Mouse (Mus musculus) limb, embryonic 14.5 days (tissue): ENCODE data around the gene Slit1. TPM values are rescaled to one million over a fixed set of nuclear protein-coding genes. Genes with fewer than 3 reads are reported as not detected.
A peak's percentile ranks its signal among the peaks of the same experiment; 100 is the strongest.

Source experiments
- ATAC-seq: fragments of 200-750 bp; cut with Nextera tagmentation; 2 replicates; pipeline ENCODE4 v1.8.0; 2017; ENCODE audit warnings: low read depth, moderate number of reproducible peaks, moderate TSS enrichment; ENCODE audit not compliant: low FRiP score
- DNase-seq: peaks from one replicate; pipeline ENCODE4 v3.0.0-alpha.2; 2015; ENCODE audit warnings: low spot score
- H3K27ac ChIP-seq: fragments of 300-500 bp; sonication (generic); replicated peaks from 2 replicates; pipeline ENCODE4 v1.5.1; 2014; ENCODE audit warnings: low read depth, mild to moderate bottlenecking, low read length, moderate library complexity, mixed read lengths
- H3K27me3 ChIP-seq: fragments of 300-500 bp; sonication (generic); 2 replicates; pipeline ENCODE4 v1.6.1; 2014; ENCODE audit warnings: low read length, mixed read lengths; ENCODE audit not compliant: control insufficient read depth, insufficient read depth
- H3K36me3 ChIP-seq: fragments of 300-500 bp; sonication (generic); 2 replicates; pipeline ENCODE4 v1.6.1; 2014; ENCODE audit warnings: mild to moderate bottlenecking, low read length, moderate library complexity, mixed read lengths; ENCODE audit not compliant: control insufficient read depth, insufficient read depth
- H3K4me1 ChIP-seq: fragments of 300-500 bp; sonication (generic); 2 replicates; pipeline ENCODE4 v1.6.1; 2014; ENCODE audit warnings: antibody characterized with exemption, low read length, mixed read lengths; ENCODE audit not compliant: control insufficient read depth, insufficient read depth
- H3K4me2 ChIP-seq: fragments of 300-500 bp; sonication (generic); replicated peaks from 2 replicates; pipeline ENCODE4 v1.6.1; 2014; ENCODE audit warnings: low read depth, mild to moderate bottlenecking, low read length, moderate library complexity; ENCODE audit not compliant: severe bottlenecking
- H3K4me3 ChIP-seq: fragments of 300-500 bp; sonication (generic); replicated peaks from 2 replicates; pipeline ENCODE4 v1.5.1; 2014; ENCODE audit warnings: low read length
- H3K9ac ChIP-seq: fragments of 300-500 bp; sonication (generic); 2 replicates; pipeline ENCODE4 v1.6.1; 2014; ENCODE audit warnings: mild to moderate bottlenecking, low read depth, low read length, moderate library complexity; ENCODE audit not compliant: severe bottlenecking
- H3K9me3 ChIP-seq: fragments of 300-500 bp; sonication (generic); 2 replicates; pipeline ENCODE4 v1.6.1; 2016; ENCODE audit warnings: low read length; ENCODE audit not compliant: control insufficient read depth
- POLR2A ChIP-seq: fragments of 200-500 bp; IDR thresholded peaks from 2 replicates; pipeline ENCODE4 v1.8.0; 2012; ENCODE audit warnings: inconsistent platforms, mild to moderate bottlenecking, moderate library complexity, borderline replicate concordance; ENCODE audit not compliant: insufficient read depth, insufficient read length; ENCODE audit errors: extremely low read depth
- WGBS: fragments of 180-500 bp; shearing (Covaris S2); extraction: QIAGEN DNeasy Blood & Tissue Kit; methylation state at CpG from one replicate; pipeline ENCODE4 v1.1.7; 2014; 5-methylcytosine and 5-hydroxymethylcytosine counted together
- polyA plus RNA-seq, 2 experiments: library from polyadenylated mRNA; depleted of rRNA in 1 of 2; stranded (reverse) in 1 of 2; unstranded in 1 of 2; fragments of >200 nt; fragmentation: Nextera tagmentation in 1 of 2; extraction: Ambion mirVana in 1 of 2; gene quantifications; 2 replicates each; pipeline versions ENCODE4 v1.2.1 to v1.2.3; 2012 to 2014

Gene Slit1
- polyA plus RNA-seq, 2 experiments, result 0.50 to 0.68 TPM

DNA sequence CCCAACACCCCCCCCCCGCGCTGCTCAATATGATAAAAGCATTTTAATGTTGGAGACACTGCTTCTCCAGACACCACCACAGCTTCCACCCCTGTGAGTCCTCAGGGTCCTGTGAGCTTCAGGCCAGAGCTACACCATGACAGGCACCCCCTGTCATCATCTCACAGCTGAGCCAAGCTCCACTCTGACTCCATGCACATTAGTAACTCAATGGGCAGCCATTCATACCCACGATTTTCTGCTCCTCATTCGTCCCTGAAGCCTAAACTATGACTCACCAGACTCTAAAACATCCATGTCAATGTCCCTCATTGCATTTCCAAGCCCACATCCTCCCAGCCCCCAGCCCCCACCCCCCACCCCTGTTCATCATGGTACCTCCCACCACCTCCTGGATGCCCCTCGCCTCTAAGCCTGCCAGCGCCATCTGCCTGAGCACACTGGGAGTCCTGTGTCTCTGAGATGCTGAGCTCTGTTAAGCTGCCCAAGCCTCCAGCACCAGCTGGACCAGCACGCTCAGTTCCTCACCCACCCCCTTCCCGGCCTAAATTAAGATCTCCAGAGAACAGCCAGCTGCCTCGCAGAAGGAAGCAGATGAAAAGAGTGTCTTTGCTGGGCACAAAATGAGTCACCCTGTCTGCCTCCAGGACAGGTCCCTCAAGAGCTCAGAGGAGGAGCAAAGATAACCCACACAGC, 46.2 kb downstream of the Slit1 start:
- Histone ChIP-seq H3K4me2 (no peak overlapping the region), H3K4me3 (no peak overlapping the region), H3K9me3 (no peaks in the 10 kb centered on the region), H3K9ac (no peak overlapping the region), H3K36me3 (no peaks in the 10 kb centered on the region), H3K4me1 (no peaks in the 10 kb centered on the region), H3K27ac (no peak overlapping the region), H3K27me3 (no peaks in the 10 kb centered on the region)
- ATAC-seq (peak; percentile 65; the same call in 1 of the 2 replicates), DNase-seq (no peak)
- TF ChIP-seq POLR2A, result no peak
- 42% methylated on average over 9 of the region's 9 CpGs for WGBS

DNA sequence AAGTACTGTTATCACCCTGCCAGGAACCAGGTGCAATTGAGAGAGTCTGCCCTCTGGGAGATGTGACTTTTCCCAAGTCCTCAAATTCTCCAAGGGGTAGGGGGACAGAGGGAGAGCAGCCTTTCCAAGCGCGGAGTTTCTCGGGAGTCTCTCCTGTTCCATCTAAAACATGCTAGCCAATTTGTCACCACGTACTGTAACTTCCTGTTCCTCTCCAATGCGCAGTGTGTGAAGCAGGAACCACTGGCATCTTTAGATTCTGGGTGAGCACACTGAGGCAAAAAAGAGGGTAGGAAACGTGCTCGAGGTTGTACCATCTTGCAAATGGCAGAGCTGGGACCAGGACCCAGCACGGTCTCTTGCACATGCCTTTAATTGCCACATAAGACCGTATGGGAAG, 47.0 kb downstream of the Slit1 start:
- ATAC-seq (no peak), DNase-seq (no peak)
- no peak for TF ChIP-seq POLR2A
- Histone ChIP-seq H3K27me3 (no peaks in the 10 kb centered on the region), H3K4me3 (no peak overlapping the region), H3K9ac (no peak overlapping the region), H3K4me1 (no peaks in the 10 kb centered on the region), H3K9me3 (no peaks in the 10 kb centered on the region), H3K36me3 (no peaks in the 10 kb centered on the region), H3K4me2 (no peak overlapping the region), H3K27ac (no peak overlapping the region)
- WGBS, result 71% methylated on average over 9 of the region's 9 CpGs

DNA sequence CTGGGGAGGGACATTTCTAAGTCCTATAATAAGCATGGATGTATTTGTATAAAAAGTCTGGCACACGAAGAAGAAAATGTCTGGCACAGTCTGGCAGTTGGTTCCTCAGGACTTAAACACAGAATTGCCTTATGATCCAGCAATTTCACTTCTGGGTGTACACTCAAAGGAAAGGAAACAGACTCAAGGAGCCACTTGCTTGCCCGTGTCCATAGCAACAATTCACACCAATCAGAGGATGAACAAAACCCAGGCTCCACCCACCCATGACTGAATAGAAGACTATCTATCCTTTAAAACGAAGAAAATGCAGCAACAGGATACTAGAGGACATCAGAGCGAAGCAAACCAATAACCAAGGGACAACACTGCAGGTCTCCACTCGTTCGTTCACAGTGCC, 48.4 kb downstream of the Slit1 start:
- no peak overlapping the region for H3K9ac ChIP-seq
- H3K4me1 ChIP-seq, result no peaks in the 10 kb centered on the region
- no peak for DNase-seq
- H3K27me3 ChIP-seq, result no peaks in the 10 kb centered on the region
- no peak for ATAC-seq
- H3K4me3 ChIP-seq, result no peak overlapping the region
- H3K4me2 ChIP-seq, result no peak overlapping the region
- no peaks in the 10 kb centered on the region for H3K9me3 ChIP-seq
- no peaks in the 10 kb centered on the region for H3K36me3 ChIP-seq
- no peak for TF ChIP-seq POLR2A
- no peak overlapping the region for H3K27ac ChIP-seq
- 66% methylated on average over 6 of the region's 6 CpGs for WGBS

DNA sequence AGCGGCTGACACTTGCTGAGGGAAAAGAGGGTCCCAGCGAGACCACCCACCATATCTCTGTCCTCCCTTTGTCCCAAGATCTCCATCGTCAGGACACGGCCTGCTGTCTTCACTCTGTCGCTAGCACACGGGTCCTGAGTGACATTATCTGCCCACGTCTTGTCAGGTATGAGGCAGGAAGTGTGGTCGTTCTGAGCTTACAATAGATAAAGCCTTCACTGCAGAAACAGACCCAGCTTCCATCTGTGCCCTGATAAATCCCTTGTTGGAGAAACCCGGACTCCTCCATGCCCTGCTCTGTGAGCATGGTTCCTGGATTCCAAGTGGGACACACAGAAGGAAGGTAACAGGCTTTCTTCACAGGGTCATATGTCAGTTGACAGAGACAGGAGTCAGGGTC, 48.9 kb downstream of the Slit1 start:
- no peak overlapping the region for H3K4me2 ChIP-seq
- TF ChIP-seq POLR2A, result no peak
- H3K9ac ChIP-seq, result no peak overlapping the region
- DNase-seq, result no peak
- H3K9me3 ChIP-seq, result no peaks in the 10 kb centered on the region
- no peaks in the 10 kb centered on the region for H3K4me1 ChIP-seq
- 76% methylated on average over 9 of the region's 9 CpGs for WGBS
- no peaks in the 10 kb centered on the region for H3K36me3 ChIP-seq
- no peak overlapping the region for H3K27ac ChIP-seq
- ATAC-seq, result no peak
- H3K27me3 ChIP-seq, result no peaks in the 10 kb centered on the region
- H3K4me3 ChIP-seq, result no peak overlapping the region

DNA sequence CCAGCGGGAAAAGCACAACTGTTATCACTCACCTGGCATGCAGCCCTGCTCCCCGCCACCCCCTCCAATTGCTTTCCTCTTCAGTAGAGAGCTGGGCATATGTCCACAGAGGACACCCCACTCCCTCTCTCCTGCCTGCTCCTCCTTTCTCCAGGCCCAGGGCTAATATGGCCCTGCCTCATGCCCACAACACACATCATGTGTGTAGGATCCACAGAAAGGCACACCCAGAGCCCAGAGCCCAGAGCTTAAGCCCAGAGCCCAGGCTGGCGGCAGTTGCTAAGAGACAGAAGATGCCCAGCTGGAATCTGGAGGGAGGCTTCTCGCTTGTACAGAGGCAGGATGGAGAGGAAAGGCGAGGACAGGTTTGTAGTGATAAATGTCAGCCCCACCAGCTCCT, 49.7 kb downstream of the Slit1 start:
- H3K36me3 ChIP-seq, result no peaks in the 10 kb centered on the region
- DNase-seq (no peak), ATAC-seq (no peak)
- no peak overlapping the region for H3K27ac ChIP-seq
- no peaks in the 10 kb centered on the region for H3K9me3 ChIP-seq
- no peak for TF ChIP-seq POLR2A
- H3K4me3 ChIP-seq, result no peak overlapping the region
- no peak overlapping the region for H3K9ac ChIP-seq
- WGBS, result 32% methylated on average over 5 of the region's 5 CpGs
- H3K4me2 ChIP-seq, result no peak overlapping the region
- no peaks in the 10 kb centered on the region for H3K27me3 ChIP-seq
- H3K4me1 ChIP-seq, result no peaks in the 10 kb centered on the region
